Mouse (Mus musculus): Measurements from ENCODE around the gene Abcd1. TPM values are rescaled to one million over a fixed set of nuclear protein-coding genes. Genes with fewer than 3 reads are reported as not detected.
"Not testable (repeated sequence)": the region's sequence is repeated elsewhere in the genome, so short reads cannot be mapped to it uniquely, and the experiment has no call there.

Gene Abcd1
- polyA plus RNA-seq, 1 experiment from 2014 or later: 9.3 TPM

- Histone ChIP-seq H3K27ac (replicated peaks) (peak overlapping the region; percentile 75), H3K4me1 (replicated peaks; ENCODE audit: control insufficient read depth, insufficient read depth) (no peaks in the 10 kb centered on the region), H3K9me3 (ENCODE audit: control insufficient read depth, low read length) (no peaks in the 10 kb centered on the region), H3K27me3 (ENCODE audit: control insufficient read depth, insufficient read depth, low read length) (no peaks in the 10 kb centered on the region), H3K9ac (ENCODE audit: low read length) (peak overlapping the region; percentile 8; the same call in 1 of the 2 replicates), H3K4me2 (replicated peaks; ENCODE audit: low read depth) (peak overlapping the region; percentile 58), H3K4me3 (ENCODE audit: low read depth, low read length) (no peak overlapping the region), H3K36me3 (ENCODE audit: control insufficient read depth, insufficient read depth, low read length) (no peaks in the 10 kb centered on the region)
- ATAC-seq (ENCODE audit: low FRiP score, low TSS enrichment): no peak
- DNase-seq (ENCODE audit: low spot score): peak; percentile 70
- TF ChIP-seq EP300 (optimal IDR thresholded peaks at IDR 0.05) (no peak), CTCF (IDR thresholded peaks at IDR 0.05; ENCODE audit: low read depth) (no peak)
- 37% methylated on average over 5 of the region's 5 CpGs for WGBS
Observed at GRCm38 (mm10) chrX:73718686-73719362, 2.4 kb downstream of the Abcd1 start.

GRCm38 (mm10) chrX:73730908-73731307, 14.5 kb downstream of the Abcd1 start:
- Histone ChIP-seq H3K27ac (replicated peaks) (no peak overlapping the region), H3K4me1 (replicated peaks; ENCODE audit: control insufficient read depth, insufficient read depth) (no peaks in the 10 kb centered on the region), H3K36me3 (ENCODE audit: control insufficient read depth, insufficient read depth, low read length) (no peaks in the 10 kb centered on the region), H3K9me3 (ENCODE audit: control insufficient read depth, low read length) (no peaks in the 10 kb centered on the region), H3K9ac (ENCODE audit: low read length) (no peak overlapping the region), H3K4me3 (ENCODE audit: low read depth, low read length) (no peak overlapping the region), H3K27me3 (ENCODE audit: control insufficient read depth, insufficient read depth, low read length) (no peaks in the 10 kb centered on the region), H3K4me2 (replicated peaks; ENCODE audit: low read depth) (no peak overlapping the region)
- TF ChIP-seq CTCF (IDR thresholded peaks at IDR 0.05; ENCODE audit: low read depth): no peak
- no peak for TF ChIP-seq EP300 (optimal IDR thresholded peaks at IDR 0.05)
- no peak for DNase-seq (ENCODE audit: low spot score)
- WGBS: 59% methylated on average over 1 of the region's 1 CpGs
- no peak for ATAC-seq (ENCODE audit: low FRiP score, low TSS enrichment)

GRCm38 (mm10) chrX:73738155-73738554, 21.8 kb downstream of the Abcd1 start:
- ATAC-seq (ENCODE audit: low FRiP score, low TSS enrichment) (no peak), DNase-seq (ENCODE audit: low spot score) (no peak)
- Histone ChIP-seq H3K27me3 (ENCODE audit: control insufficient read depth, insufficient read depth, low read length) (no peaks in the 10 kb centered on the region), H3K4me2 (replicated peaks; ENCODE audit: low read depth) (no peak overlapping the region), H3K4me3 (ENCODE audit: low read depth, low read length) (no peak overlapping the region), H3K27ac (replicated peaks) (no peak overlapping the region), H3K9ac (ENCODE audit: low read length) (no peak overlapping the region), H3K36me3 (ENCODE audit: control insufficient read depth, insufficient read depth, low read length) (no peaks in the 10 kb centered on the region), H3K4me1 (replicated peaks; ENCODE audit: control insufficient read depth, insufficient read depth) (no peaks in the 10 kb centered on the region), H3K9me3 (ENCODE audit: control insufficient read depth, low read length) (no peaks in the 10 kb centered on the region)
- WGBS: 29% methylated on average over 1 of the region's 1 CpGs
- TF ChIP-seq CTCF (IDR thresholded peaks at IDR 0.05; ENCODE audit: low read depth): peak; percentile 40
- no peak for TF ChIP-seq EP300 (optimal IDR thresholded peaks at IDR 0.05)

DNA sequence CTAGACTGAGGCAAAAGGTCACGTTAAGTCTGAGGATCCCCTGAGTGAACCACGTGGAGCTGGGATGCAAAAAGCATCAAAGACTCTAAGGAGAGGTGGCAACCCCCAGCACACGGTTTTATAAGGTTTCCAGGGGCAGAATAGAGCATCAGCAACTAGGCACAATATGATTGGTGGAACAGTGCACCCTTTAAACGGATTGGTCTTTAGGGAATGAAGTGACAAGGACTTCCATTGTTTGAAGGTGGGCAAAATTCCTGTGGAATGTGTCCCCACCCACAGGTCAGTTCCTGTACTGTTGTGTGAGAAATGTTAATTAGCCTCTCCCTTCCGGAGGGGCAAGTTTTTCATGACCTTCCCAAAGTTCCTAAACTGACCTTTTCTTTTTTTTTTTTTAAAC, 22.8 kb downstream of the Abcd1 start:
- no peak for TF ChIP-seq EP300 (optimal IDR thresholded peaks at IDR 0.05)
- no peak for TF ChIP-seq CTCF (IDR thresholded peaks at IDR 0.05; ENCODE audit: low read depth)
- H3K36me3 ChIP-seq (ENCODE audit: control insufficient read depth, insufficient read depth, low read length): no peaks in the 10 kb centered on the region
- 43% methylated on average over 5 of the region's 5 CpGs for WGBS
- no peak for ATAC-seq (ENCODE audit: low FRiP score, low TSS enrichment)
- H3K27ac ChIP-seq (replicated peaks): no peak overlapping the region
- H3K4me3 ChIP-seq (ENCODE audit: low read depth, low read length): no peak overlapping the region
- no peak overlapping the region for H3K4me2 ChIP-seq (replicated peaks; ENCODE audit: low read depth)
- H3K9me3 ChIP-seq (ENCODE audit: control insufficient read depth, low read length): no peaks in the 10 kb centered on the region
- no peak for DNase-seq (ENCODE audit: low spot score)
- no peaks in the 10 kb centered on the region for H3K27me3 ChIP-seq (ENCODE audit: control insufficient read depth, insufficient read depth, low read length)
- no peaks in the 10 kb centered on the region for H3K4me1 ChIP-seq (replicated peaks; ENCODE audit: control insufficient read depth, insufficient read depth)
- H3K9ac ChIP-seq (ENCODE audit: low read length): no peak overlapping the region

DNA sequence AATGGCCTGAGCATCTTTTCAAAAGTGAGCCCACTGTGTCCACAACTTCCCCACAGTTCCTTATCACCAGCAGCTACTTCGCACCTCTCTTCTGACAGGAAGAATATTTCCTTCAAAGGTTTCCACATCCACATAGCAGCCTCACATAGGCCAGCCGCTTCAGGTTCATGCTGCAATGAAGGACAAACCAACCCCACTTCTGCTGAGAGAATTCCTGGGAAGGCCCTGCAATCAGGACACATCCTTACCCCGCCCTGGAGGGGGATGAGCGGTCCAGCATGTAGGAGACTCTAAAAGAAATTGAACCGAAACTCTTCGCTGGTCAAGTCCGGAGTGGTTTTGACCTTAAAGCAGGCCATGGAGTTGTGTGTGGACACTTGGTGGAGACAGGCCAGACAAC, 23.4 kb downstream of the Abcd1 start:
- H3K4me2 ChIP-seq (replicated peaks; ENCODE audit: low read depth); H3K36me3 ChIP-seq (ENCODE audit: control insufficient read depth, insufficient read depth, low read length); H3K4me3 ChIP-seq (ENCODE audit: low read depth, low read length); H3K27ac ChIP-seq (replicated peaks); DNase-seq (ENCODE audit: low spot score); H3K9me3 ChIP-seq (ENCODE audit: control insufficient read depth, low read length); H3K27me3 ChIP-seq (ENCODE audit: control insufficient read depth, insufficient read depth, low read length); H3K9ac ChIP-seq (ENCODE audit: low read length); H3K4me1 ChIP-seq (replicated peaks; ENCODE audit: control insufficient read depth, insufficient read depth); ATAC-seq (ENCODE audit: low FRiP score, low TSS enrichment): not testable (repeated sequence)
- 93% methylated on average over 7 of the region's 7 CpGs for WGBS

DNA sequence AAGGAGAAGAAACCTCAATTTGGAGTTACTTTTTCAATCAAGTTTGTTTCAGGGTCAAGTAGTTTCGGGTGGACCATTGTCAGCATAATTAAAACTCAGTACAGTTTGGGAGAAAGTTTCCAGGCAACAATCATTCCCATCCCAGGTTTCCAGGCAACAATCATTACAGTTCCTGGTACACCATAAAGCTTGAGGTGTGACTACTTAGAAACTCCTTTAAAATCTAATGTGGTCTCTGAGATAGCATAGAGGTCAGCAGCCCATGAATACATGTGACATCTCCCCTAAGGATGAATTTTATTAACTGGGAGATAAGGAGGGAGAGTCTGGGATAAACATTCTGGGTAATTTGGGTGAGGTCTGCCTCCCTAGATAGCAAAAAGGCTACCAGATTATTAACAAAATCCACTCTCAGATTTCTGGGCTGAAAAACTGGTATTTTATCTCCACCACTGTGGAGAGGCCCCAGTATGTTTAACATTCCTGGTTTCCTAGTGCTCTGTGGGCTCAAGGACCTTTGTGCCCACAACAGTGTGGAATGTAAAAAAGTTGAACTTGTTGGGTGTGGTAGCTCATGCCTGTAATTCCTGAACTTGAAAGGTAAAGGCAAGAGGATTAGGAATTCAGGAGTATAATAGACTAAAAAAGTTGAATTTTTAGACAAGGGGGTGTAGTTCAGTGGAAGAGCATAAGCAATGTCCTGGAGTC, 28.5 kb downstream of the Abcd1 start:
- no peak for TF ChIP-seq CTCF (IDR thresholded peaks at IDR 0.05; ENCODE audit: low read depth)
- no peak for TF ChIP-seq EP300 (optimal IDR thresholded peaks at IDR 0.05)
- Histone ChIP-seq H3K4me1 (replicated peaks; ENCODE audit: control insufficient read depth, insufficient read depth) (no peaks in the 10 kb centered on the region), H3K27ac (replicated peaks) (no peak overlapping the region), H3K4me2 (replicated peaks; ENCODE audit: low read depth) (no peak overlapping the region), H3K9ac (ENCODE audit: low read length) (no peak overlapping the region), H3K9me3 (ENCODE audit: control insufficient read depth, low read length) (no peaks in the 10 kb centered on the region), H3K36me3 (ENCODE audit: control insufficient read depth, insufficient read depth, low read length) (no peaks in the 10 kb centered on the region), H3K27me3 (ENCODE audit: control insufficient read depth, insufficient read depth, low read length) (no peaks in the 10 kb centered on the region), H3K4me3 (ENCODE audit: low read depth, low read length) (no peak overlapping the region)
- ATAC-seq (ENCODE audit: low FRiP score, low TSS enrichment) (peak; percentile 49; the same call in 1 of the 2 replicates), DNase-seq (ENCODE audit: low spot score) (no peak)
- WGBS: 65% methylated on average over 1 of the region's 1 CpGs

Measured in stomach, postnatal 0 days (tissue).